Mouse (Mus musculus) G1E (cell line): ENCODE measurements around the gene Rab7. TPM values are rescaled to one million over a fixed set of nuclear protein-coding genes. Genes with fewer than 3 reads are reported as not detected.

Experiments used
- ATAC-seq: 2 replicates; pipeline ENCODE4 v1.8.0; 2016; ENCODE audit warnings: mild to moderate bottlenecking; ENCODE audit not compliant: insufficient number of reproducible peaks, poor library complexity, low FRiP score, severe bottlenecking; ENCODE audit errors: extremely low read depth
- DNase-seq: peaks from one replicate; pipeline ENCODE4 v3.0.0; 2012; ENCODE audit warnings: low spot score
- H3K27me3 ChIP-seq: 2 replicates; pipeline ENCODE4 v1.6.1; 2012; ENCODE audit warnings: mild to moderate bottlenecking, low read length, inconsistent platforms; ENCODE audit not compliant: insufficient read depth
- H3K36me3 ChIP-seq: replicated peaks from 2 replicates; pipeline ENCODE3; 2012; ENCODE audit warnings: mild to moderate bottlenecking, inconsistent platforms
- H3K4me1 ChIP-seq: 2 replicates; pipeline ENCODE4 v1.6.1; 2012; ENCODE audit warnings: low read depth, low read length, inconsistent platforms, mixed read lengths; ENCODE audit not compliant: insufficient read depth
- H3K4me3 ChIP-seq: 2 replicates; pipeline ENCODE4 v1.5.1; 2012; ENCODE audit warnings: low read depth, mild to moderate bottlenecking, inconsistent platforms, low read length, moderate library complexity, mixed read lengths
- H3K9me3 ChIP-seq: replicated peaks from 2 replicates; pipeline ENCODE4 v1.6.1; 2012; ENCODE audit warnings: inconsistent platforms
- CTCF ChIP-seq: IDR thresholded peaks from 2 replicates; pipeline ENCODE4 v1.5.1; 2012; ENCODE audit warnings: low read depth, low read length, inconsistent platforms, mixed read lengths
- GATA1 ChIP-seq: IDR thresholded peaks from 2 replicates; pipeline ENCODE4 v1.6.1; 2012; ENCODE audit warnings: borderline replicate concordance, low read length, inconsistent platforms, mixed read lengths
- GATA2 ChIP-seq: IDR thresholded peaks from 2 replicates; pipeline ENCODE4 v1.6.1; 2012; ENCODE audit warnings: low read depth, low read length, inconsistent platforms, borderline replicate concordance
- POLR2AphosphoS5 ChIP-seq: IDR thresholded peaks from 2 replicates; pipeline ENCODE4 v1.6.1; 2012; ENCODE audit warnings: low read depth, low read length, inconsistent platforms; ENCODE audit not compliant: insufficient replicate concordance
- TAL1 ChIP-seq: conservative IDR thresholded peaks from 2 replicates; pipeline ENCODE4 v1.6.1; 2012; ENCODE audit warnings: low read depth, low read length, inconsistent platforms, mixed read lengths
- polyA plus RNA-seq: library from polyadenylated mRNA; stranded (reverse); fragments of >175 nt; gene quantifications from 2 replicates; pipeline ENCODE4 v1.2.3, GENCODE M21; 2012
- total RNA-seq, 2 experiments: library from RNA; stranded (forward) in 1 of 2; stranded (reverse) in 1 of 2; fragments of 200-1000 nt in 1 of 2; fragments of >200 nt in 1 of 2; fragmentation: Nextera tagmentation in 1 of 2; gene quantifications; 2 replicates each; pipeline ENCODE4 v1.2.3; 2014 to 2017

Rab7 gene
- total and polyA plus RNA-seq, 3 experiments = 89.5 to 419 (median 101) TPM

DNA sequence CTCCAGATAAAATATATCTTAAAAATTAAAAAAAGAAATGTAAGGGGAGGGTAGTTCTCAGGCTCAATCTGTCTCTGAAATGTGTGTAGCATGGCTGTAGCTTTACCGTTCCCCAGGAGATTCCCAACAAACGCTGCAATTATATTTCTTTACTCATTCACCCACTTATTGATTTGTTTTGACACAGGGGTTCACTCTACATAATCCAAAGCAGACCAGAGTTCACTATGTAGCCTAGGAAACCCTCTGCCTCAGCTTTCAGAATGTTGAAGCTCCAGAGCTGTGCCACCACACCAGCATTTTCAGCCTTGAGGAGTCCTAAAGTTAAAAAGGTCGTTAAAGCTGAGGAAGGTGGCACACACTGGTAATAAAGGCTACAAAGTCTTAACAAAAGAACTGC, 20.9 kb upstream of the Rab7 start:
- ATAC-seq = no peak
- no peaks in the 10 kb centered on the region for H3K36me3 ChIP-seq

DNA sequence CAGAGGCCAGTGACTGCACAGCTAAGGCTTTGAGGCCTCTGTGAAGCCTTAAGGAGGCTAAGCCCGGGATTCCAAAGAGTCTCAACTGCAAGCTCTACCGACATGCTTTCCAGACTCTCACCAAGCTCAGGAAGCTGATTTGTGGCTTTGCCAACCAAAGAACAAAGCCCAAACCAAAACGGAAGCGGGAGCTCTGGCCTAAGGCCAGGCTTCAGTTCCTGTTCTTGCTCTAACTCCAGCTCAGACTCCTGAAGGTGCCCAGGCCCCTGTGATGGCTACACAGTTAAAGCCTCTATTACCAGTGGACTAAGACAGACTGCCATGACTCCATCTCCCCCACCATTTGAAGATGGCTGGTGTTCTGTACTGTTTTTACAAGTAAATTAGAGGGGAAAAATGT, 20.0 kb upstream of the Rab7 start:
- Histone ChIP-seq H3K27me3 (peaks cover 12% of the 10 kb centered on the region), H3K4me1 (peaks cover 12% of the 10 kb centered on the region), H3K9me3 (no peaks in the 10 kb centered on the region), H3K4me3 (no peak overlapping the region), H3K36me3 (no peaks in the 10 kb centered on the region)
- TF ChIP-seq GATA1 (no peak), TAL1 (no peak), GATA2 (no peak), POLR2AphosphoS5 (no peak), CTCF (no peak)
- ATAC-seq (no peak), DNase-seq (no peak)

More for the DNA sequence above, 20.9 kb upstream of the Rab7 start:
- H3K9me3 ChIP-seq = no peaks in the 10 kb centered on the region
- no peak for DNase-seq
- peaks cover 7% of the 10 kb centered on the region for H3K4me1 ChIP-seq
- TF ChIP-seq GATA2 (no peak), CTCF (no peak), GATA1 (no peak), POLR2AphosphoS5 (no peak), TAL1 (no peak)
- H3K4me3 ChIP-seq = no peak overlapping the region
- H3K27me3 ChIP-seq = peaks cover 12% of the 10 kb centered on the region

DNA sequence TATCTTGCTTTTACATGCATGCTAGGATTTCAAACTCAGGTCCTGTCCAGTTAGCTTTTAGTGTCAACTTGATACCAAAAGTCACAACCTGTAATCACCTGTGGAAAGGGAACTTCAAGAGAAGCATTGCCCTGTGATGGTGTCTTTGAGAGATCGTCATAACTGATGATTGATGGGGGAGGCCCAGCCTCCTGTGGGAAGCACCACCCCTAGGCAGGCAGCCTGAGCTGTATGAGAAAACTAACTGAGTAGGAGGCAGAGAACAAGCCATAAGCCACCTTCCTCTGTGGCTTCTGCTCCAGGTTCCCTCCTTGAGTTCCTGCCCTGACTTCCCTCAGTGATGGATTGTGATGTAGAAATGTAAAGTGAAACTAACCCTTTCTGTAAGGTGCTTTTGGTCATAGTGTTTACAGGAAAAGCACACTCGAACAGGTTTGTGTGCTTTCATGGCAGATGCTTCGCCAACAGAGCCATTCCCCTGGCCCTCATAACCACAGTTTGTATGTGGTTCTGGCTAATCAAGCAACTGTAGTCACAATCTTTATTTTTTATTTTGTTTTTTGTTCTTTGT, 19.1 kb upstream of the Rab7 start:
- H3K9me3 ChIP-seq = no peaks in the 10 kb centered on the region
- no peaks in the 10 kb centered on the region for H3K36me3 ChIP-seq
- no peak overlapping the region for H3K4me3 ChIP-seq
- DNase-seq = no peak
- TF ChIP-seq CTCF (no peak), TAL1 (no peak), POLR2AphosphoS5 (no peak), GATA2 (no peak), GATA1 (no peak)
- no peak for ATAC-seq
- peaks cover 12% of the 10 kb centered on the region for H3K4me1 ChIP-seq
- H3K27me3 ChIP-seq = peaks cover 16% of the 10 kb centered on the region

DNA sequence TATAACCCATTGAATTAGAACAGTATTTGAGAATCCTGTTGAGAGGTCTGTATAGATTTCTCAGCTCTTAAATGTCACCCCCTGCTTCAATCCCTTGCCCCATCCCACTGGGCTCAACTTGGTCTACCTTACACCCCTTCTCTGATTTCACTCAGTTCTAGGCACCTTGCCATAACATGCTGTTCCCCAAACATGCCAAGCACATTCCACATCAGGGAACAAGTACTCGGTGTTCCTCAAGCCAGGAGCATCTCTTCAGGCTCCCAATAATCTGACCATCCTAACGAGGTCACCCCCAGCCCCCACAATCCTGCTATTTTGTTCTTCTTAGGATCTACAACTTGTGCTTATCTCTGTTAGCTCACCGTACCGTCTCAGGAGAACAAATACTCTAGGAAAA, 17.3 kb upstream of the Rab7 start:
- TF ChIP-seq GATA1 (no peak), POLR2AphosphoS5 (no peak), CTCF (no peak), TAL1 (no peak), GATA2 (no peak)
- Histone ChIP-seq H3K9me3 (no peaks in the 10 kb centered on the region), H3K4me1 (peaks cover 10% of the 10 kb centered on the region), H3K27me3 (peaks cover 22% of the 10 kb centered on the region), H3K4me3 (no peak overlapping the region), H3K36me3 (no peaks in the 10 kb centered on the region)
- ATAC-seq (no peak), DNase-seq (no peak)

DNA sequence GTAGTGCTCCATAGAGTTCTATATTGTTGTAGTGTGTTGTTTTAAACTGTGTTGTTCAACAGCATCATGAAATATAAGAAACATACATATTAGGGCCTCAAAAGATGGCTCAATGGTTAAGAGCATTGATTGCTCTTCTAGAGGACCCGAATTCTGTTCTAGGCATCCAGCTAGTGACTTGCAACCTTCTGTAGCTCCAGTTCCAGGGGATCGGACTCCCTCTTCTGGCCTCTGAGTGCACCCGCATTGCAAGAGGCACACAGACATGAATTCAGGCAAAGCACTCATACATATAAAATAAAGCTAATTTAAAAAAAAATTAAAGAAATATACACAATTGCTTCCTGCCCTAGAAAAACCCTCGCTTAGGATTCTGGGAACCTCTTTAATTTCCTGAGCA, 16.3 kb upstream of the Rab7 start:
- TF ChIP-seq POLR2AphosphoS5 (no peak), GATA1 (no peak), TAL1 (no peak), GATA2 (no peak), CTCF (no peak)
- no peak for ATAC-seq
- Histone ChIP-seq H3K27me3 (peaks cover 30% of the 10 kb centered on the region), H3K4me3 (no peak overlapping the region), H3K9me3 (no peaks in the 10 kb centered on the region), H3K4me1 (peaks cover 10% of the 10 kb centered on the region), H3K36me3 (no peaks in the 10 kb centered on the region)
- DNase-seq = no peak

DNA sequence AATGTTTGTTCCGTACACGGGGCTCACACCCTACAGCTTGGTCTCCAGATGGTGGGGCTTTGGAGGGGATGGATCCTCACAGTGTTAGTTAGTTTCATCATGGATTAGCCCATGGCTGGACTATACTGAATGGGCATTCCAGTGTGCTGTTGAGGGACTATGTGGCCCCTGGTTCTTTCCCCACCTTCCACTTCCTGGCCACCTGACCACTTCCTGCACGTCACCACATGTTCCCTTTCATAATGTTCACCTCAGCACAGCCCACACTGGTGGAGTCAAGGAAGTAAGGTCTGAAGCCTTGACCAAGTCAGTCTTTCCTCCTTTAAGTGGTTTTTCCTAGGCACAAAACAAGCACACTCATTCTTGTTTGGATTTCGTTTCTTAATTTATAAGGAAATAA, 15.5 kb upstream of the Rab7 start:
- no peak for TF ChIP-seq POLR2AphosphoS5
- no peak for TF ChIP-seq CTCF
- TF ChIP-seq GATA1 = no peak
- no peak for TF ChIP-seq GATA2
- Histone ChIP-seq H3K36me3 (no peaks in the 10 kb centered on the region), H3K9me3 (no peaks in the 10 kb centered on the region), H3K4me1 (peaks cover 10% of the 10 kb centered on the region), H3K4me3 (no peak overlapping the region), H3K27me3 (peaks cover 36% of the 10 kb centered on the region)
- no peak for DNase-seq
- no peak for ATAC-seq

DNA sequence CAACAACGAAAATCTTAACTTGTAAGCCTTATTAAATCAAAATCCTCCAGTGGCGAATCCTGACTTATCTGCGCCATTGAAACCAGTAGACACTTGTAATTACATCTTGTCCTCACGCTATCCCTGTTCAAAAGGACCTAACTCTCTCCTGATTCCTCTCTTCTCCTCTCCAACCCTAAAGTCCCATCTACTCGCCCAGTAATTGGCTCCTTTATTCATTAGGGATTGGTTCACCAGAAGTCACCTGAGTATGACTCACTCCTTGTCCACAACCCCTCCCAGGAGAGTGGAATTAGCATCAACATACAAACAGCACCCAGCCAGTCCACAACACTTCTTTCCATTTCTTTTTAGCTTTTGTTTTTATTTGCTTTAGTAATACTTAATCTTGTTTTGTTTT, 14.8 kb upstream of the Rab7 start:
- TF ChIP-seq POLR2AphosphoS5 (no peak), GATA2 (no peak), GATA1 (no peak), CTCF (no peak), TAL1 (no peak)
- Histone ChIP-seq H3K4me3 (no peak overlapping the region), H3K27me3 (peaks cover 36% of the 10 kb centered on the region), H3K36me3 (no peaks in the 10 kb centered on the region), H3K4me1 (peaks cover 10% of the 10 kb centered on the region), H3K9me3 (no peaks in the 10 kb centered on the region)
- DNase-seq (no peak), ATAC-seq (no peak)
